Mouse (Mus musculus): ENCODE data around the gene Prpf19.

The Prpf19 gene

GRCm38 (mm10) chr19:10895016-10895528 lies at the start of gene Prpf19:
Gene Prpf19, plus strand, starts transcription at chr19:10895231.
- peak; percentile 99 for DNase-seq

- DNase-seq, result no peak
Observed at GRCm38 (mm10) chr19:10845454-10845853, 49.6 kb upstream of the Prpf19 start.

- no peak for DNase-seq
Observed at GRCm38 (mm10) chr19:10846150-10846549, 48.9 kb upstream of the Prpf19 start.

- peak; percentile 82 for DNase-seq
Observed at GRCm38 (mm10) chr19:10847311-10848087, 47.5 kb upstream of the Prpf19 start.

GRCm38 (mm10) chr19:10855422-10855821 lies 39.6 kb upstream of the Prpf19 start:
- no peak for DNase-seq

GRCm38 (mm10) chr19:10856520-10856919 lies 38.5 kb upstream of the Prpf19 start:
- no peak for DNase-seq

- DNase-seq, result no peak
Observed at GRCm38 (mm10) chr19:10860072-10860497, 34.9 kb upstream of the Prpf19 start.

GRCm38 (mm10) chr19:10866351-10866750 lies 28.7 kb upstream of the Prpf19 start:
- no peak for DNase-seq

- no peak for DNase-seq
Observed at GRCm38 (mm10) chr19:10867946-10868622, 26.9 kb upstream of the Prpf19 start.

GRCm38 (mm10) chr19:10868623-10869141 lies 26.3 kb upstream of the Prpf19 start:
- DNase-seq, result peak; percentile 22

GRCm38 (mm10) chr19:10869241-10869885 lies 25.7 kb upstream of the Prpf19 start:
- peak; percentile 89 for DNase-seq

GRCm38 (mm10) chr19:10869886-10870527 lies 25.0 kb upstream of the Prpf19 start, which contains the start of gene Tmem132a:
Gene Tmem132a, minus strand, starts transcription at chr19:10869940.
- peak; percentile 34 for DNase-seq

- no peak for DNase-seq
Observed at GRCm38 (mm10) chr19:10870676-10871075, 24.4 kb upstream of the Prpf19 start.

GRCm38 (mm10) chr19:10871328-10871961 lies 23.6 kb upstream of the Prpf19 start:
- no peak for DNase-seq

GRCm38 (mm10) chr19:10878201-10878837 lies 16.7 kb upstream of the Prpf19 start:
- peak; percentile 52 for DNase-seq

GRCm38 (mm10) chr19:10880085-10880974 lies 14.7 kb upstream of the Prpf19 start:
- DNase-seq, result peak; percentile 65

- DNase-seq, result no peak
Observed at GRCm38 (mm10) chr19:10880975-10881425, 14.0 kb upstream of the Prpf19 start.

GRCm38 (mm10) chr19:10881426-10882154 lies 13.4 kb upstream of the Prpf19 start, which contains the start of gene Tmem109:
Gene Tmem109, minus strand, starts transcription at chr19:10882001.
- DNase-seq, result peak; percentile 96

- DNase-seq, result no peak
Observed at GRCm38 (mm10) chr19:10892201-10892600, 2.8 kb upstream of the Prpf19 start.
